Mouse (Mus musculus) ES-Bruce4 (cell line): Measurements from ENCODE around the gene Dlk2. TPM values are rescaled to one million over a fixed set of nuclear protein-coding genes. Genes with fewer than 3 reads are reported as not detected.

Experiments used
- H3K27ac ChIP-seq: 2 replicates; pipeline ENCODE4 v1.5.1; 2012; ENCODE audit warnings: low read length, inconsistent platforms; ENCODE audit not compliant: insufficient read depth
- H3K27me3 ChIP-seq: 2 replicates; pipeline ENCODE4 v1.6.1; 2012; ENCODE audit warnings: mild to moderate bottlenecking, low read length, inconsistent platforms; ENCODE audit not compliant: control insufficient read depth, poor library complexity, insufficient read depth, severe bottlenecking
- H3K36me3 ChIP-seq: 2 replicates; pipeline ENCODE4 v1.6.1; 2012; ENCODE audit warnings: inconsistent platforms, mild to moderate bottlenecking, low read length, moderate library complexity; ENCODE audit not compliant: control insufficient read depth, poor library complexity, insufficient read depth, severe bottlenecking
- H3K4me1 ChIP-seq: one replicate; pipeline ENCODE4 v1.8.1; 2011; ENCODE audit warnings: low read length; ENCODE audit not compliant: control insufficient read depth, insufficient read depth
- H3K4me3 ChIP-seq: 2 replicates; pipeline ENCODE4 v1.5.1; 2011; ENCODE audit warnings: low read depth, mild to moderate bottlenecking, low read length
- H3K9ac ChIP-seq: 2 replicates; pipeline ENCODE4 v1.6.1; 2012; ENCODE audit warnings: low read depth, mild to moderate bottlenecking, inconsistent platforms; ENCODE audit not compliant: poor library complexity, severe bottlenecking
- H3K9me3 ChIP-seq: replicated peaks from 2 replicates; pipeline ENCODE4 v1.6.1; 2012; ENCODE audit warnings: mild to moderate bottlenecking, low read length, inconsistent platforms; ENCODE audit not compliant: control insufficient read depth, poor library complexity, insufficient read depth, severe bottlenecking
- CTCF ChIP-seq: IDR thresholded peaks from one replicate; pipeline ENCODE4 v1.8.1; 2011; ENCODE audit warnings: low read depth, low read length
- EP300 ChIP-seq: IDR thresholded peaks from 2 replicates; pipeline ENCODE4 v1.6.1; 2011; ENCODE audit warnings: low read depth, low read length; ENCODE audit not compliant: insufficient read depth
- POLR2A ChIP-seq: IDR thresholded peaks from one replicate; pipeline ENCODE4 v1.8.1; 2011; ENCODE audit warnings: low read length; ENCODE audit not compliant: insufficient read depth
- polyA plus RNA-seq: library from polyadenylated mRNA; stranded (reverse); fragments of >200 nt; gene quantifications from 2 replicates; pipeline ENCODE4 v1.2.4, GENCODE M21; 2011; ENCODE audit warnings: low read depth; ENCODE audit not compliant: missing spikeins, insufficient read depth, insufficient read length

Dlk2 gene
- polyA plus RNA-seq, 1 experiment: 0.91 TPM

GRCm38 (mm10) chr17:46253452-46254084 lies 43.7 kb upstream of the Dlk2 start, which contains the start of gene Lrrc73:
Lrrc73 (plus strand) TSS chr17:46253531.
- TF ChIP-seq CTCF (no peak), EP300 (no peak), POLR2A (no peak)
- H3K9ac ChIP-seq: peak within 1 kb of the TSS; percentile 59
- no peaks in the 10 kb centered on the region for H3K27me3 ChIP-seq
- peak within 1 kb of the TSS; percentile 91 for H3K4me3 ChIP-seq
- peaks cover 8% of the 10 kb centered on the region for H3K36me3 ChIP-seq
- H3K9me3 ChIP-seq: no peaks in the 10 kb centered on the region
- no peaks in the 10 kb centered on the region for H3K4me1 ChIP-seq
- H3K27ac ChIP-seq: no peak within 1 kb of the TSS

DNA sequence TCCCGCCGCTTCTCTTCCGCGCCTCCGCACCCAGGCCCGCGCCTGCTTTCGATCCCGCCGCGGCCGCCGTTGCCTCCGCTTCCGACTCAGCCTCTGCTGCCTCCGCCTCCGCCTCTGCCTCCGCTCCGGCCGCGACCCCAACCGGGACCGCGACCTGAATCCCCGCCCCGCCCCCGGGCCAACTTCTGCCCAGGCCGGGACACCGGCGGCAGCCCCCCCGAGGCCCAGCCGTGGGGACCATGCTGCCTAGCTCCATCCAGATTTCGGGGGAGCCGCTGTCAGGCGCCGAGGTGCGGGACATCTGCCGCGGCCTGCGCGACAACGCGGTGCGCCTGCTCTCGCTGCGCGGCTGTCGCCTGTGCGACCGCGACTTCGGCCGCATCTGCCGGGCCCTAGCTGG lies 43.1 kb upstream of the Dlk2 start:
- no peak overlapping the region for H3K27ac ChIP-seq

GRCm38 (mm10) chr17:46255147-46255546 lies 42.1 kb upstream of the Dlk2 start:
- Histone ChIP-seq H3K9ac (no peak overlapping the region), H3K4me1 (no peaks in the 10 kb centered on the region), H3K27me3 (no peaks in the 10 kb centered on the region), H3K9me3 (no peaks in the 10 kb centered on the region), H3K4me3 (no peak overlapping the region), H3K27ac (no peak overlapping the region), H3K36me3 (peaks cover 16% of the 10 kb centered on the region)
- TF ChIP-seq CTCF (no peak), EP300 (no peak)

More for the DNA sequence above, 43.1 kb upstream of the Dlk2 start:
- Histone ChIP-seq H3K4me1 (no peaks in the 10 kb centered on the region), H3K27me3 (no peaks in the 10 kb centered on the region), H3K4me3 (peak overlapping the region; percentile 55), H3K36me3 (peaks cover 12% of the 10 kb centered on the region), H3K9ac (peak overlapping the region; percentile 59), H3K9me3 (no peaks in the 10 kb centered on the region)
- TF ChIP-seq EP300: no peak

DNA sequence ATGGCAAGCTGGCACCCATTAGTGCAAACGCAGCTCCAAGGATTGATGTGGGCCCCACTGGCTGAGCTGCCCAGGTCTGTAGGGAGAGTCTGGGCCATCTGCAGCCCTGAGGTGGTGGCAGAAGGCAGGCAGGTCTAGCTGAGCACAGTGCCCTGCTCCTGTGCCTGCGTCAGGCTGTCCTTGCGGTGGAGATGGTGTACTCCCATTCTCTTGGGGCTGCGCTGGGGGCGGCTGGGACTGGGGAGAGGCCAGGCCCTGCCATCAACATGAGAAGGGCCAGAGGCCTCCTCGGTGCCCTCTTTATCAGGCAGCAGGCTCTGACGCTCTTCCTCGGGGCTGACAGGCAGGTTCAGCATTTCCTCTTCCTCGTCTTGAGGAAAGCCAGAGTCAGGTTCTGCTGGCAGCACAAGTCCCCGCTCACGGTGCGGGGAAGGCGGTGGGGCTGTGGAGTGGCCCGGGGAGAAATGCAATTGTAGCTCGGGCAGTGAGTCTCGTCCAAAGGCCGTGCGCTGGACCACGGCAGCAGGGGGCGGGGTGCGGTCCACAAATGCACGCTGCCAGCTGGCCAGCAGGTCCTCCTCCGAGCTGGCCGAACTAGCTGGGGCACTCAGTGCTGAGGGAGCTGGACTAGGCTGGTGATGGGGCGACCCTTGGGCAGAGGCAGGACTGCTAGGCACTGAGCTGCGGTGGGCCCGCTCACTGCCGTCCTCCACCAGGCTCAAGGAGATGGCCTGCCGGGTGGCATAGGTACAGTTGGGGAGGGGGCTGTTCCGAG lies 38.8 kb upstream of the Dlk2 start:
- no peak overlapping the region for H3K27ac ChIP-seq
- TF ChIP-seq POLR2A (no peak), EP300 (no peak), CTCF (no peak)
- H3K9me3 ChIP-seq: no peaks in the 10 kb centered on the region
- H3K4me1 ChIP-seq: no peaks in the 10 kb centered on the region
- 0 out of 2 replicates have a peak overlapping the region, but pooled peaks have one; percentile 23 for H3K4me3 ChIP-seq
- H3K9ac ChIP-seq: no peak overlapping the region
- peaks cover 29% of the 10 kb centered on the region for H3K36me3 ChIP-seq
- H3K27me3 ChIP-seq: no peaks in the 10 kb centered on the region

- no peaks in the 10 kb centered on the region for H3K27me3 ChIP-seq
- H3K36me3 ChIP-seq: peaks cover 40% of the 10 kb centered on the region
- TF ChIP-seq EP300: no peak
- TF ChIP-seq CTCF: no peak
- no peak for TF ChIP-seq POLR2A
- no peak overlapping the region for H3K4me3 ChIP-seq
- no peaks in the 10 kb centered on the region for H3K4me1 ChIP-seq
- H3K9ac ChIP-seq: no peak overlapping the region
- no peak overlapping the region for H3K27ac ChIP-seq
- no peaks in the 10 kb centered on the region for H3K9me3 ChIP-seq
Measured at GRCm38 (mm10) chr17:46259675-46260074, 37.5 kb upstream of the Dlk2 start.

- TF ChIP-seq CTCF (no peak), EP300 (no peak), POLR2A (no peak)
Measured at GRCm38 (mm10) chr17:46262201-46262694, 35.0 kb upstream of the Dlk2 start.

More at GRCm38 (mm10) chr17:46262201-46262694, 35.0 kb upstream of the Dlk2 start:
- H3K4me3 ChIP-seq: no peak overlapping the region
- H3K9me3 ChIP-seq: no peaks in the 10 kb centered on the region
- no peaks in the 10 kb centered on the region for H3K27me3 ChIP-seq
- peaks cover 45% of the 10 kb centered on the region for H3K36me3 ChIP-seq
- H3K27ac ChIP-seq: no peak overlapping the region
- no peak overlapping the region for H3K9ac ChIP-seq
- H3K4me1 ChIP-seq: peaks cover 6% of the 10 kb centered on the region
